Mouse (Mus musculus) neural tube, embryonic 13.5 days (tissue): ENCODE measurements around the gene Ecm1. TPM values are rescaled to one million over a fixed set of nuclear protein-coding genes. Genes with fewer than 3 reads are reported as not detected.

Source experiments
- ATAC-seq: fragments of 200-750 bp; cut with Nextera tagmentation; 2 replicates; pipeline ENCODE4 v1.8.0; 2017; ENCODE audit warnings: low read depth, mild to moderate bottlenecking, moderate TSS enrichment, moderate library complexity
- H3K27ac ChIP-seq: fragments of 300-500 bp; sonication (generic); replicated peaks from 2 replicates; pipeline ENCODE4 v1.5.1; 2015; ENCODE audit warnings: moderate library complexity, mild to moderate bottlenecking, inconsistent platforms
- H3K27me3 ChIP-seq: fragments of 300-500 bp; sonication (generic); 2 replicates; pipeline ENCODE4 v1.6.1; 2015; ENCODE audit warnings: mild to moderate bottlenecking, inconsistent platforms
- H3K36me3 ChIP-seq: fragments of 300-500 bp; sonication (generic); 2 replicates; pipeline ENCODE4 v1.6.1; 2015; ENCODE audit warnings: mild to moderate bottlenecking, inconsistent platforms
- H3K4me1 ChIP-seq: fragments of 300-500 bp; sonication (generic); replicated peaks from 2 replicates; pipeline ENCODE4 v1.6.1; 2015; ENCODE audit warnings: inconsistent platforms
- H3K4me2 ChIP-seq: fragments of 300-500 bp; sonication (generic); 2 replicates; pipeline ENCODE4 v1.6.1; 2015; ENCODE audit warnings: inconsistent platforms, mild to moderate bottlenecking, moderate library complexity
- H3K4me3 ChIP-seq: fragments of 300-500 bp; sonication (generic); 2 replicates; pipeline ENCODE4 v1.5.1; 2015; ENCODE audit warnings: mild to moderate bottlenecking, inconsistent platforms
- H3K9ac ChIP-seq: fragments of 300-500 bp; sonication (generic); 2 replicates; pipeline ENCODE4 v1.6.1; 2015; ENCODE audit warnings: moderate library complexity, mild to moderate bottlenecking, inconsistent platforms
- H3K9me3 ChIP-seq: fragments of 300-500 bp; sonication (generic); 2 replicates; pipeline ENCODE4 v1.6.1; 2016; ENCODE audit warnings: inconsistent platforms
- WGBS: fragments of 180-500 bp; shearing (Covaris S2); methylation state at CpG from one replicate; pipeline ENCODE4 v1.1.7; 2015; 5-methylcytosine and 5-hydroxymethylcytosine counted together
- polyA plus RNA-seq: library from polyadenylated mRNA; unstranded; fragments of >200 nt; fragmentation: Nextera tagmentation; extraction: Ambion mirVana; gene quantifications from 2 replicates; pipeline ENCODE4 v1.2.1, GENCODE M21; 2015

The Ecm1 gene
- polyA plus RNA-seq, 1 experiment from 2014 or later, result 16.6 TPM

DNA sequence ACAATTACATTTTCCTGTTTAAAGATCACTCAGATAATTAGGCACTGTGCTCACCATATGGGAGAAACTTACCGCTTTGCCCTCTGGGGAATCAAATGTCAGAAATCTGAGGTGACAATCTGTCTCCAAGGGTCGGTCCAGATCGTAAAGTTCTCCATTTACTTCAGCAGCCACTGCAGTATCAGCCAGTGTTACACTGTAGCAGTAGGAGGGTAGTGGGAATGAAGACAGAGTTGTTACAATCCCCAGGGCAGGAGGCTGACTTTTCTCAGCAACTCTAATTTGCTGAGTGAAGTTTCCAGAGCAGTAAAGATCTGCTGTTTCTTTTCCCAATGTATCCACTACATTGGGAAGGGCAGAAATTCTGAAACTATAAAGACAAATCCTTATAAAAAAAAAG, 13.6 kb upstream of the Ecm1 start:
- WGBS, result 81% methylated on average over 3 of the region's 3 CpGs

DNA sequence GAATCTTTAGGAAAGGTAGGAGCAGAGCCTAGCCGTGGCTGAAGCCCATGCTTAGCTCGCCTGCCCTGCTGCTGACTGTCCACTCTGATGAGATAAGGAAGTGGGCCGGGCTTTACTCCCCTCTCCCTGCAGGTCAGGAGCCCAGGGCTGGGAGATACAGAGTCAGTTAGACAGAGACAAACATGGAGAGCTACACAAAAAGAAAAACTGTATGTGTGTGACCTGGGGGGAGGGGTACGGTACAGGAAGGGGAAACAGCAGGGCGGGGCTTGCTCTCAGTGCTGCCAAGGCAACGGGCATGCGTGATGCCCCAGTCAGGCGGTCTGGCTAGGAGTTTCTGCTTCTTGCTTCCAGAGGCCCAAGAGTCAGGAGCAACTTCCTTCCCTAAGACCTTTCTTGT, 1.0 kb upstream of the Ecm1 start:
- Histone ChIP-seq H3K9me3 (no peaks in the 10 kb centered on the region), H3K9ac (no peak overlapping the region), H3K36me3 (peaks cover 90% of the 10 kb centered on the region), H3K4me1 (0 out of 2 replicates have a peak, but pooled peaks cover 3% of the 10 kb centered on the region), H3K4me3 (no peak overlapping the region), H3K27ac (no peak overlapping the region), H3K27me3 (no peaks in the 10 kb centered on the region), H3K4me2 (no peak overlapping the region)
- 80% methylated on average over 8 of the region's 8 CpGs for WGBS
- ATAC-seq, result no peak

More for the DNA sequence above, 13.6 kb upstream of the Ecm1 start:
- Histone ChIP-seq H3K9ac (no peak overlapping the region), H3K27ac (no peak overlapping the region), H3K36me3 (peaks cover 46% of the 10 kb centered on the region), H3K4me2 (no peak overlapping the region), H3K4me1 (peaks cover 8% of the 10 kb centered on the region), H3K27me3 (no peaks in the 10 kb centered on the region), H3K9me3 (no peaks in the 10 kb centered on the region), H3K4me3 (no peak overlapping the region)
- no peak for ATAC-seq

DNA sequence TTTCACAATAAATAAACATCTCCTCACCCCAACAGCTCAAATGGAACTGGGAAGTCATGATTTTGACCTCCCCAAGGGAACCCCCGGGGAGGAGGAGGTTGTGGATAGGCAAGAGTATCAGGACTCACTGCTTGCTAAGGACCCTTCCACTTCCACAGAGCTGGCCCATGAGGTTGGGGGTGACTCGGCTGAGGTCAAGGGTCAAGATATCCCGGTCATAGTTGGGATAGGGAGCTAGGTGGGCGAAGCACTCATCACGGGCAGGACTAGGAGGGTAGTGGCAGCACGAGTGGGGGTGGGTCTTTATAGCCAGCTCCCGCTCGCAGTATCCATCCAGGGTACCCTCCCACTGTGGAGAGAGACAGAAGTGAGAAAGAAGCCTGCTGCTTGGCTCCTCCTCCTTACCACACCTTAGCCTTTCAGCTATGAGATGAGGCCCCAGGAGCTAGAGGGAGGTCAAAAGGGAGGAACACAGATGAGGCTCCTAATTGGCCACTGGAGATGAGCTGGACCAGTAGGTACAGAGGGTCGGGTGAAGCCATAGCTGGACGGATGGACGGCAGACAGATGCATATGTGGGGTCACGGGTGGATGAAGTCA, 4.2 kb downstream of the Ecm1 start:
- Histone ChIP-seq H3K36me3 (peaks cover 55% of the 10 kb centered on the region), H3K27ac (no peak overlapping the region), H3K4me3 (no peak overlapping the region), H3K9ac (no peak overlapping the region), H3K9me3 (no peaks in the 10 kb centered on the region), H3K4me2 (no peak overlapping the region), H3K27me3 (no peaks in the 10 kb centered on the region), H3K4me1 (no peaks in the 10 kb centered on the region)
- no peak for ATAC-seq
- WGBS, result 85% methylated on average over 12 of the region's 12 CpGs

DNA sequence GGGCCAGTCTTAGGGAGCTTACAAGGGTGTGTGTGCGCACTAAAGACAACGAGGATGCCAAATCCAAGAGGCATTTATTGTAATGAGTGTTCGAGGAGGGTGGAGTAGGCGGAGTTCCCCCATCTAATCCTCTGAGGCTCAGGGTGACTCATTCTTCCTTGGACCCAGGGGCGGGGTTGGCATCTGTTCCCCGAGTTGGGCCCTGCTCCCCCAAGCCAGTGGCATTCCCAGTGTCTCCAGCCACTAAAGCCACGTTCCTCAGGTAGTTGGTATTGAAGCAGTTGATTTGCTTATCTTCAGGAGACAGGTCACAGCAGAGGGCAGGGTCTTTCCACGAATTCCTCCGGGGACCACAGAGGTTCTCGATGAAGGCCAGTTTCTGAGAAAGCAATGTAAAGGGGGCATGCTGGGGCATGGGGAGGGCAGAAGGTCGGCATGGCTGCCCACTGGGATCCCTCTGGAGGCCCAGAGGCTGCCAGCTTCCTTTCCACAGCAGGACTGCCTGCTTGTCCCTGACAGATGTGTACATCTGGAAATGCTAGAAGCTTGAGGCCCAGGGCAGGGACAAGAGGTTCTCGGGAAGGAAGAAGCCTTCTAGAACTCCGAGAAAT, 5.2 kb downstream of the Ecm1 start:
- no peak overlapping the region for H3K27ac ChIP-seq
- no peaks in the 10 kb centered on the region for H3K27me3 ChIP-seq
- ATAC-seq, result no peak
- H3K36me3 ChIP-seq, result peaks cover 45% of the 10 kb centered on the region
- no peak overlapping the region for H3K9ac ChIP-seq
- H3K4me3 ChIP-seq, result no peak overlapping the region
- WGBS, result 86% methylated on average over 13 of the region's 13 CpGs
- H3K4me1 ChIP-seq, result no peaks in the 10 kb centered on the region
- no peaks in the 10 kb centered on the region for H3K9me3 ChIP-seq
- H3K4me2 ChIP-seq, result no peak overlapping the region

DNA sequence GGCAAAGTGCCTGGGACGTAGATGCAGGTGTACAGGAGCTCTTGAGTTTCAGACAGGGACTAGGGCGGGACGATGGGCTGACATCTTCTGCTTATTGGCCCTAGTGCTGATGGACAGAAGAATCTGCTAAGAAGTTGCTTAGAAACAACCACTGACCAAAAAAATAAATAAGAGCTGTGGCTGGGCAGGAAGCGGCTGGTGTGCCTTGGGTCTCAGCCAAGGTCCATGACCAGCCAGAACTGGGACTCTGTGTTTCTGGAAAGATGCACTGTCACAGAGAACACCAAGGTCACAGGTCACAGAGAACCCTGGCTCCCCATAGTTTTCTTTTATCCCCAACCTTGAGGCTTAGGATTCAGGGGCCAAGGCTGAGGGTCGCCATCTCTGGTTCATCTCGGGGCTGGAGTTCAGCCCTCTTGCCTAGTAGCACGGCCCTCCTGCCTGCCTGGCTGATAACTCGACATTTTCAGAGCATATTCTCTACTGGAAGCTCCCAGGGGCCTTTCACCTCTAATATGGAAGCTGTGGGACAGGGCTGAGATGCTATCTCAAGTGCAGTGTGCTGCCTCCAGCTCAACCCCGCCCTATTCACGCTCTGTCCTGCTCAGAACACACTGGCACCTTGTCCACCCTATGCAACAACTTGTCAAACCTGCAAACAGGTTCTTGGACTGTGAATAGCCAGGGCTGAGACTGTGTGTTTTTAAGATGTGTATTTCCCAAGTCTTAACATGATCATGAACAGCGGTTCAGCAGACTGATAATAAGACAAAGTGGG, 6.4 kb downstream of the Ecm1 start:
- no peak overlapping the region for H3K4me3 ChIP-seq

DNA sequence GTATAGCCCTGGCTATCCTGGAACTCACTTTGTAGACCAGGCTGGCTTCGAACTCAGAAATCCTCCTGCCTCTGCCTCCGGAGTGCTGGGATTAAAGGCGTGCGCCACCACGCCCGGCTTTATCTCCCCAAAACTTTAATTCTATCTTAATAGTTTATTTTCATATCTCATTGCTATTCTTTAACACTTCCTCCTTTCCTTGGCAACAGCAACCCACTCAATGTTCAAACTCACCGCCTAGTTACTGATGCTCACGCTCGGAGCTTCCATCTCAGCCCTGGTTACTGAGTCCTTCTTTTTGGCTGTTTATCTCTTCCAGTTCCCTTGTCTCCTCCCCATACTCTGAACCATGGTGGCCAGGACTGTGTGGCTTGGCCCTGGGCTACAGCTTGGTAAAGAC, 7.1 kb downstream of the Ecm1 start:
- no peaks in the 10 kb centered on the region for H3K27me3 ChIP-seq
- peaks cover 30% of the 10 kb centered on the region for H3K36me3 ChIP-seq
- no peak overlapping the region for H3K4me3 ChIP-seq
- H3K27ac ChIP-seq, result no peak overlapping the region
- no peak for ATAC-seq
- no peaks in the 10 kb centered on the region for H3K4me1 ChIP-seq
- no peak overlapping the region for H3K9ac ChIP-seq
- no peaks in the 10 kb centered on the region for H3K9me3 ChIP-seq
- 94% methylated on average over 9 of the region's 9 CpGs for WGBS
- no peak overlapping the region for H3K4me2 ChIP-seq

More for the DNA sequence above, 6.4 kb downstream of the Ecm1 start:
- no peak for ATAC-seq
- Histone ChIP-seq H3K27ac (no peak overlapping the region), H3K4me1 (no peaks in the 10 kb centered on the region), H3K4me2 (no peak overlapping the region), H3K27me3 (no peaks in the 10 kb centered on the region), H3K9me3 (no peaks in the 10 kb centered on the region), H3K9ac (no peak overlapping the region), H3K36me3 (peaks cover 33% of the 10 kb centered on the region)
- WGBS, result 82% methylated on average over 11 of the region's 11 CpGs

DNA sequence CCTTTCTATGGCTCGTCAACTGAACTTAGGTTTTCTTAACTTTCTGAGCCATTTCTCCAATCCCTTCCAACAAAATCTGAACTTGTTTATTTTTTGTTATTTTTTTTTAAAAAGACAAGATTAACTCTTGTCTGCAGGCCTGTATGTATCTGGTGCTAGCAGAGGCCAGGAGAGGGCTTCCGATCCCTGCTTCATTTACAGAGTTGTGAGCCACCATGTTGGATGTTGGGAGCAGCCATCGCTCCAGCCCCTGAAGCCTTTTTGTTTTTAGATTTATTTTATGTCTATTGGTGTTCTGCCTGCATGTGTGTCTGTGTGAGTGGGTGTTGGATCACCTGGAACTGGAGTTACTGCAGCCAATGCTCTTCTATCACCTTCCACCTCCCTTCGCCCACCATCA, 7.6 kb downstream of the Ecm1 start:
- no peaks in the 10 kb centered on the region for H3K9me3 ChIP-seq
- ATAC-seq, result no peak
- no peak overlapping the region for H3K9ac ChIP-seq
- H3K4me3 ChIP-seq, result no peak overlapping the region
- no peaks in the 10 kb centered on the region for H3K4me1 ChIP-seq
- H3K4me2 ChIP-seq, result no peak overlapping the region
- H3K27me3 ChIP-seq, result no peaks in the 10 kb centered on the region
- H3K27ac ChIP-seq, result no peak overlapping the region
- peaks cover 30% of the 10 kb centered on the region for H3K36me3 ChIP-seq
- 91% methylated on average over 4 of the region's 4 CpGs for WGBS

DNA sequence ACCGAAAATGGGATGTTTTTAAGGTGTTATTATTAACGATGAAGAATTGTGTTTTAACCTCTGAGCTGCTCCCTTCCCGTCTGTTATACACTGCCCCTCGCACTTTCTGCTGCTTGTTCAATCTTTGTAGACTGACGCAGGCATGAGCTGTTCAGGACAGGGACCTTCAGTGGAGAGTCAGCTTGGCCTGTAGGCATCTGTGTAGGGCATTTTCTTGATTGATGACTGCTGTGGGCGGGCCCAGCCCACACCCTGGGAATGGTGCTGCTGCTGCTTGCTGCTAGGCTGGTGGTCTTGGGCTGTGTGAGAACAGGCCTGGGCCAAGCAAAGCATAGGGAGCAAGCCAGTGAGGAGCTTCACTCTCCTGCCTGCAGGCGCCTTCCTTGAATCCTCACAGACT, 8.9 kb downstream of the Ecm1 start:
- WGBS, result 76% methylated on average over 7 of the region's 7 CpGs
- no peak overlapping the region for H3K4me3 ChIP-seq
- no peak overlapping the region for H3K4me2 ChIP-seq
- H3K9me3 ChIP-seq, result no peaks in the 10 kb centered on the region
- H3K4me1 ChIP-seq, result no peaks in the 10 kb centered on the region
- H3K36me3 ChIP-seq, result peaks cover 16% of the 10 kb centered on the region
- H3K27ac ChIP-seq, result no peak overlapping the region
- H3K9ac ChIP-seq, result no peak overlapping the region
- H3K27me3 ChIP-seq, result no peaks in the 10 kb centered on the region
- no peak for ATAC-seq

DNA sequence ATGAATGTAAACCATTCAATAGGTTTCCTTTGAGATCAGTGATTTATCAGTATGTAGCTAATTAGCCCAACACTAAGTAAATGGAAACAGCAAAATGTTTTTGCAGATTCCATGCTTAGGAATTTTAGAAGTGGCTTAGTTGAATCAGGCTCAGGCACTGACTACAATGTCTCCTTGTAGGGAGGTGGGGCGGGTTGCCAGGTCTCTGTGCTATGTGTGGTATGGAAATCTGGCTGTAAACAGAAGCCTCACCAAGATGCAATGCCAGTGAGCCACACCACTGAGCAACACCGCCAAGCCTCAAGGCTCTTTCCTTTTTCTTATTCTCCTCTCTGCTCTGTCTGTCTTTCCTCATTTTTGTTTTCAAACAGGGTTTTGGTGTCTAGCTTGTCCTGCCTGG, 10.5 kb downstream of the Ecm1 start:
- 84% methylated on average over 2 of the region's 2 CpGs for WGBS
- H3K4me1 ChIP-seq, result no peaks in the 10 kb centered on the region
- H3K27ac ChIP-seq, result no peak overlapping the region
- H3K4me2 ChIP-seq, result no peak overlapping the region
- no peak for ATAC-seq
- no peak overlapping the region for H3K9ac ChIP-seq
- H3K27me3 ChIP-seq, result no peaks in the 10 kb centered on the region
- 0 out of 2 replicates have a peak, but pooled peaks cover 1% of the 10 kb centered on the region for H3K36me3 ChIP-seq
- H3K9me3 ChIP-seq, result no peaks in the 10 kb centered on the region
- H3K4me3 ChIP-seq, result no peak overlapping the region

DNA sequence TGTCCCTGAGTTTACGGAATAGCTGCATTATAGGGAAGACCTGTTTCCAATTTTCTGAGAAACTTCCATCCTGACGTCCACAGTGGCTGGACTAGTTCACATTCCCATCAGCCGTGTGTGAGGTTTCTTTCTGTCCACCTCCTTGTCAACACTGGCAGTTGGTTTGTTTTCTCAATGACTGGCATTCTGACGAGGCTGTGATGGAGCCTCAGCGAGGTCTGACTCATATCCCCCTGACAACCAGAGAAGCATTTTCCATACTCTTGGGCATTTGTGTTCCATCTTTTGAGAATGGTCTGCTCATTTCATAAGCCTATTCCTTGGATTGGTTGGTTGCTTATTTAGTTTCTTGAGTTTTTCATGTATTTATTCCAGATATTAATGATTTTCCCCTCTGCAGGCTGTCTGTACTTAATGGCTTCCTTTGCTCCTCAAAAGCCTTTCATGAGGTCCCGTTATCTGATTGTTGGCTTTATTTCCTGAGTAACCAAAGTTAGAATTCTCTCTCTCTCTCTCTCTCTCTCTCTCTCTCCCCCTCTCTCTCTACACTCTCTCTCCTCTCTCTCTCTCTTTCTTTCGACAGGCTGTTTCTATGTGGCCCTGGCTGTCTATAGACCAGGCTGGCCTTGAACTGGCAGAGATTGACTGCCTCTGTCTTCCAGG, 12.5 kb downstream of the Ecm1 start:
- Histone ChIP-seq H3K9ac (no peak overlapping the region), H3K36me3 (no peaks in the 10 kb centered on the region), H3K4me3 (no peak overlapping the region), H3K27me3 (no peaks in the 10 kb centered on the region), H3K9me3 (no peaks in the 10 kb centered on the region), H3K4me1 (no peaks in the 10 kb centered on the region), H3K27ac (no peak overlapping the region), H3K4me2 (no peak overlapping the region)
- WGBS, result 74% methylated on average over 7 of the region's 7 CpGs
- ATAC-seq, result no peak

DNA sequence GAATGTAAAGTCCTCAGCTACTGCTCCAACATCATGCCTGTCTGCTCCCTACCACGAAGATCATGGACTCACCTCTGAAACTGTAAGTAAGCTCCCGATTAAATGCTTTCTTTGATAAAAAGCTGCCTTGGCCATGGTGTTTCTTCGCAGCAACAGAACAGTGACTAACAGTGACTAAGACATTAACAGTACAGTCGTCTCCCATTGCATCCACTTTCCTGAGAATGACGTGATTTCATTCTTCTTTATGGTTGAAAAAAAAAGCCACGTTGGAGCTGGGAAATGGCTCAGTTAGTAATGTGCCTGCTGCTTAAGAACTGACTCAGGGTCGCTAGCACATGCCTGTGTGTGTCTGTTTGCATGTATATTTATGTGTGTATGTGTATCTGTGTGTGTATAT, 13.5 kb downstream of the Ecm1 start:
- no peak for ATAC-seq
- H3K9me3 ChIP-seq, result no peaks in the 10 kb centered on the region
- WGBS, result 87% methylated on average over 7 of the region's 7 CpGs
- H3K27ac ChIP-seq, result no peak overlapping the region
- no peaks in the 10 kb centered on the region for H3K36me3 ChIP-seq
- no peak overlapping the region for H3K4me2 ChIP-seq
- H3K4me3 ChIP-seq, result no peak overlapping the region
- no peaks in the 10 kb centered on the region for H3K27me3 ChIP-seq
- H3K4me1 ChIP-seq, result no peaks in the 10 kb centered on the region
- H3K9ac ChIP-seq, result no peak overlapping the region

DNA sequence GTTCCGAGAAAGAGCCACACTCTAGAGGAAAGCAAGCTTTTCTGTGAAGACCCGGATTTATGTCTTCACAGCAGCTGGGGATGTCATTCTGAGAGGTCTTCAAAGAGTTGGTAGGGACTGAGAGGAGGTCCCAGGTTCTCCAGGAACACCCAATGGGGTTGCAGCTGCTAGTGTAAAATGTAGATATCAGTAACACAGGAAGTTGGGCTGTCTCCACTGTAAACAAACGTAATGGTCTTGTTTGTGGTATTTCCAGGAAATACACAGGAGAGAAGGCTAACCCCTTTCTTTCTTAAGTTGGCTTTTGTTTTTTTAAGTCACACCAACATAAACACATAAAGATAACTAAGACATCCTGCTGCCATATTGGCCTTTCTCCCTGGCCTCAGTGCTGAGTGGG, 17.0 kb downstream of the Ecm1 start:
- 71% methylated on average over 3 of the region's 3 CpGs for WGBS
- Histone ChIP-seq H3K4me3 (no peak overlapping the region), H3K36me3 (no peaks in the 10 kb centered on the region), H3K9me3 (no peaks in the 10 kb centered on the region), H3K4me2 (no peak overlapping the region), H3K4me1 (no peaks in the 10 kb centered on the region), H3K27me3 (no peaks in the 10 kb centered on the region), H3K27ac (no peak overlapping the region), H3K9ac (no peak overlapping the region)
- ATAC-seq, result no peak
